Mouse (Mus musculus) midbrain, embryonic 13.5 days (tissue): Measurements from ENCODE around the gene Ruvbl1. TPM values are rescaled to one million over a fixed set of nuclear protein-coding genes. Genes with fewer than 3 reads are reported as not detected.

Experiments used
- ATAC-seq: fragments of 200-750 bp; cut with Nextera tagmentation; 2 replicates; pipeline ENCODE4 v1.8.0; 2017; ENCODE audit warnings: mild to moderate bottlenecking, moderate TSS enrichment, moderate library complexity
- H3K27ac ChIP-seq: fragments of 300-500 bp; sonication (generic); 2 replicates; pipeline ENCODE4 v1.5.1; 2015; ENCODE audit warnings: inconsistent platforms, mild to moderate bottlenecking, moderate library complexity
- H3K27me3 ChIP-seq: fragments of 300-500 bp; sonication (generic); 2 replicates; pipeline ENCODE4 v1.6.1; 2015; ENCODE audit warnings: mild to moderate bottlenecking, inconsistent platforms
- H3K36me3 ChIP-seq: fragments of 300-500 bp; sonication (generic); 2 replicates; pipeline ENCODE4 v1.6.1; 2015; ENCODE audit warnings: mild to moderate bottlenecking, inconsistent platforms
- H3K4me1 ChIP-seq: fragments of 300-500 bp; sonication (generic); replicated peaks from 2 replicates; pipeline ENCODE4 v1.6.1; 2015; ENCODE audit warnings: inconsistent platforms
- H3K4me2 ChIP-seq: fragments of 300-500 bp; sonication (generic); replicated peaks from 2 replicates; pipeline ENCODE4 v1.6.1; 2015; ENCODE audit warnings: moderate library complexity, mild to moderate bottlenecking, inconsistent platforms
- H3K4me3 ChIP-seq: fragments of 300-500 bp; sonication (generic); replicated peaks from 2 replicates; pipeline ENCODE4 v1.5.1; 2015; ENCODE audit warnings: mild to moderate bottlenecking, inconsistent platforms
- H3K9ac ChIP-seq: fragments of 300-500 bp; sonication (generic); replicated peaks from 2 replicates; pipeline ENCODE4 v1.6.1; 2015; ENCODE audit warnings: mild to moderate bottlenecking, inconsistent platforms
- H3K9me3 ChIP-seq: fragments of 300-500 bp; sonication (generic); 2 replicates; pipeline ENCODE4 v1.6.1; 2016; ENCODE audit warnings: mild to moderate bottlenecking, inconsistent platforms
- WGBS: fragments of 180-500 bp; shearing (Covaris S2); methylation state at CpG from one replicate; pipeline ENCODE4 v1.1.7; 2015; 5-methylcytosine and 5-hydroxymethylcytosine counted together
- polyA plus RNA-seq: library from polyadenylated mRNA; unstranded; fragments of >200 nt; fragmentation: Nextera tagmentation; extraction: Ambion mirVana; gene quantifications from 2 replicates; pipeline ENCODE4 v1.2.1, GENCODE M21; 2015

Gene Ruvbl1
- 111 and 112 TPM in 2 replicates for polyA plus RNA-seq

DNA sequence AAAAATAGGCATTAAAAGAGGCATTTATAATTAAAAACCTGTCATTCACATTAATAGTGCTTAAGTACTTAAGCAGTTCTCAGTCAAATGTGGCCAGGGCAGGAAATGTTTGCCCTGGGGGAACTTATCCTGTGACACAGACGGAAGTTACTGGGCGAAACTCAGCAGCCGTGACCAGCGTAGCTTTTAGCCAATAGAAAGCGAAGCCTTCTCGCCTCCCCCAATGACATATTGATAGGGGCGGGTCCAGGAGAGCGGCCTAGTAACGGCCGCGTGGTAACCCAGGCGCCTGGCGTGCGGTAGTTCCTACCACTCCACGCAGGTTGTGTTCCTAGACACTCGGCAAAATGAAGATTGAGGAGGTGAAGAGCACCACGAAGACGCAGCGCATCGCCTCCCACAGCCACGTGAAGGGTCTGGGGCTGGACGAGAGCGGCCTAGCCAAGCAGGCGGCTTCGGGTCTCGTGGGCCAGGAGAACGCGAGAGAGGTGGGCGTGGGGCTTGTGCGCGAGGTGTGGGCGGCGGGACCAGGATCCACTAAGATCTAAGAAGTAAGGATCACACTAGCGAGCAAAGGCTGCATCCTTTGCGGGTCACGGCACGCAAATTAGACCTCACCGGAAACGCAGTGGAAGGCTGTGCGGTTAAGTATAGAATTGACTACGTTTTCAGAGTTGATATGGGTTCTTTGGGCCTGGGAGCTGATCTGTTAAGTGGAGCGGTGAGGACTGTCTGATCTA, at the start of gene Ruvbl1:
Ruvbl1 (plus strand) TSS at position 229 of the 740 bp plus-strand sequence.
- peak; percentile 100 for ATAC-seq
- Histone ChIP-seq H3K36me3 (peaks cover 26% of the 10 kb centered on the region), H3K27me3 (no peaks in the 10 kb centered on the region), H3K4me3 (peak within 1 kb of the TSS; percentile 76), H3K4me2 (peak within 1 kb of the TSS; percentile 87), H3K9ac (peak within 1 kb of the TSS; percentile 78), H3K9me3 (no peaks in the 10 kb centered on the region), H3K27ac (no peak within 1 kb of the TSS), H3K4me1 (peaks cover 16% of the 10 kb centered on the region)
- under 1% methylated on average over 42 of the region's 42 CpGs for WGBS

DNA sequence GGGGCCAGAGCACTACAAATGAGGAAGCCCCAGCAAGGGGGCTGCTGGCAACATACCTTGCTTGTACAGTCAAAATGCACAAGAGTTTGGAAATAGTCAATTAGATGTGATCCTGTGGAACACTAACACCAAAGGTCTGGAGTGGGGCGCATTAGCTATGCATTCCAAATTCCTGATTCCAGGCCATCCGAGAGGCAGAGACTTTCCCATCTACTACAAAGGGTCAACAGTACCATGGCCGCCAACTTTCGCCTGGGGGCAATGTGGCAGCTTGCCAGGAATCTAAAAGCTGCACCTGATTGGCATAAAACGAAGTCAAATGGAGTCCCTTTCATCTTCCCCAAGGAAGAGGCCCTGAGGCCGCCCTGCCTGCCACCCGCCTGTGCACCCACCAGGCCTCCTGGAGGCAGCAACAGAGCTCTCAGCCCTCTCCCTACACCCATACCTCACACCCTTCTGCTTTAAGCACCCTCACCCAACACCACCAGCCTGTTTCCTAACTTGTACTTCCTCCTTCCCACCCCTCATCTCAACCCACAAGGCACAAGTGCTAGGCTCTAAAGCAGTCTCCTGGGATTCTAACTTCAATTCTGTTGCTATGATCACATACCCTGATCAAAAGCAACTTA, 49.0 kb upstream of the Ruvbl1 start:
- Histone ChIP-seq H3K4me2 (no peak overlapping the region), H3K27ac (no peak overlapping the region), H3K27me3 (no peaks in the 10 kb centered on the region), H3K36me3 (no peaks in the 10 kb centered on the region), H3K4me3 (no peak overlapping the region), H3K9ac (no peak overlapping the region), H3K9me3 (no peaks in the 10 kb centered on the region), H3K4me1 (peaks cover 9% of the 10 kb centered on the region)
- peak; percentile 66 for ATAC-seq
- WGBS: 51% methylated on average over 7 of the region's 7 CpGs

DNA sequence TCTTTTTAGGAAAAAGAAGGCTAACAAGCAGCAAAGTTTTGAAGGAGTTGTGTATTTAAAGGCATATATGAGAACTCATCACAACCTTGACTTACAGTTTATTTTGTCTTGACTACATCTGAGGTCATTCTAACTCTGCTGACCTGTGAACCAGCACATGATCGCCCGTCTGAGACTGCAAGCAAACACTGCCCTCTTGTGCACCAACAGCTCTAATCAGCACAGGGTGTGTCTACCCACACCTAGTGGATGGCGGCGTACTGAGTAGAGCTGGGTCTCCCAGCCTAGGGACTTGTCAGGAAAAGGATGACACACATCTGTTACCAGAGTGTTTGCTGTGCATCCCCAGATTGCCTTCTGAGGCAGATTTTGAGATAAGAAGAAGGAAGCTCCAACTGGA, 34.0 kb upstream of the Ruvbl1 start:
- ATAC-seq: peak; percentile 55; the same call in 1 of the 2 replicates
- Histone ChIP-seq H3K4me2 (no peak overlapping the region), H3K27me3 (peaks cover 4% of the 10 kb centered on the region; the same call in 1 of the 2 replicates), H3K27ac (no peak overlapping the region), H3K36me3 (0 out of 2 replicates have a peak, but pooled peaks cover 5% of the 10 kb centered on the region), H3K9ac (no peak overlapping the region), H3K4me1 (peaks cover 9% of the 10 kb centered on the region), H3K9me3 (no peaks in the 10 kb centered on the region), H3K4me3 (no peak overlapping the region)
- 41% methylated on average over 4 of the region's 4 CpGs for WGBS

DNA sequence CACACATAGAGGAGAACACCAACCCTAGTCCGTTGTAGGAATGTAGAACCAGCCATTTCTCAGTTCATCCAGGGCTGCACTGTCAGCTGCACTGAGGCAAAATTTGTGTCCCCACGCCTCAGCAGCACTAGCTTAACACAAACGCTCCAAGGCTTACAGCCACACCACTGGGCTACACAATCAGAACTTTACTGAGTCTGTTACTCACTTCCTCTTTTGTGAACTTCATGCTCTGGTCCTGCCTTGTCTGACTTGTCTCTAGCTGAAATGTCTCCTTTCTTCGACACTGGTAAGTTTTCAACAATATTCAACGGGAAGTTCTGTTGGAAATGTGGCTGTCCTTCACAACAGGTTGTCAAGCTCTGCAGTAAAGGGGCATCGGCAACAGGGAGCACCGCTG, 29.6 kb upstream of the Ruvbl1 start:
- Histone ChIP-seq H3K4me2 (no peak overlapping the region), H3K27ac (no peak overlapping the region), H3K9ac (no peak overlapping the region), H3K4me1 (peaks cover 9% of the 10 kb centered on the region), H3K4me3 (no peak overlapping the region), H3K36me3 (0 out of 2 replicates have a peak, but pooled peaks cover 5% of the 10 kb centered on the region), H3K27me3 (0 out of 2 replicates have a peak, but pooled peaks cover 4% of the 10 kb centered on the region), H3K9me3 (no peaks in the 10 kb centered on the region)
- ATAC-seq: no peak
- 94% methylated on average over 7 of the region's 7 CpGs for WGBS

DNA sequence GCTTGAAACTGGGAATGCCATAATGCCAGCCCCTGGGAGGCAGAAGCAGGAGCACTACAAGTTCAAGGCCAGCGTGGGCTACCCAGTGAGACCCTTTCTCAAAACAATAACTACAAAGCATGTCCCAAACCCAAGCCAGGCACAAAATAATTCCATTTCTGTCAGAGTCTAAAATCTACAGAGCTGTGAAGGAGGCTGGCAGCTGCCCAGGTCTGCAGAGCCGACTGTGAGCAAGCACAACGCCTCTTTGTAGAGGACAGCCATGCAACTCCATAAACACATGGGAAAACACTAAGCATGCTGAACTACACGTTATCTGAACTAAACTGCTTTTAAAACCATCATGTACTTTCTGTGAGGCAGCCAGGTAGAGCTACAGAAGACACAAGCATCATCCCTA, 26.2 kb upstream of the Ruvbl1 start:
- H3K27me3 ChIP-seq: no peaks in the 10 kb centered on the region
- 0 out of 2 replicates have a peak, but pooled peaks cover 5% of the 10 kb centered on the region for H3K36me3 ChIP-seq
- no peak overlapping the region for H3K27ac ChIP-seq
- peaks cover 2% of the 10 kb centered on the region for H3K4me1 ChIP-seq
- H3K9me3 ChIP-seq: no peaks in the 10 kb centered on the region
- no peak for ATAC-seq
- 88% methylated on average over 4 of the region's 4 CpGs for WGBS
- H3K4me3 ChIP-seq: no peak overlapping the region
- H3K4me2 ChIP-seq: no peak overlapping the region
- no peak overlapping the region for H3K9ac ChIP-seq

DNA sequence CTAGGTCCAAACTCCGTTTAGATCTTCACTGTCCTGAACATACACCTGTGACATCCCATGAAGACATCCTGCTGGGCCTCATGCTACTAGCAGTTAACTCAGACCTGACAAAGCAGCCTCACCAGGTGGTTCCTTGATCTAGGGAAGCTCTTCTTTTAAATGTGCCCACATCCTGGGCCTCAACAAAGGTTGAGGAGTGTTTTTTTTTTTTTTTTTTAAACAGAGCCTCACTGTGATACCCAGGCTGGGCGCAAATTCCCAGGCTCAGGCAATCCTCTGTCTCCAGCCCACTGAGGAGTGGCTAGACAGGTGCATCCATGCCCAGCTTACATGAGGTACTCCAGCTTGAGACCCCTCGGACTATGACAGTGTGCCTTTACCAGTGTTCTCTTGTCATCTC, 22.7 kb upstream of the Ruvbl1 start:
- no peaks in the 10 kb centered on the region for H3K9me3 ChIP-seq
- H3K9ac ChIP-seq: no peak overlapping the region
- H3K4me2 ChIP-seq: no peak overlapping the region
- ATAC-seq: no peak
- H3K4me3 ChIP-seq: no peak overlapping the region
- no peaks in the 10 kb centered on the region for H3K27me3 ChIP-seq
- H3K27ac ChIP-seq: no peak overlapping the region
- H3K36me3 ChIP-seq: no peaks in the 10 kb centered on the region
- 82% methylated on average over 3 of the region's 3 CpGs for WGBS
- peaks cover 16% of the 10 kb centered on the region for H3K4me1 ChIP-seq

DNA sequence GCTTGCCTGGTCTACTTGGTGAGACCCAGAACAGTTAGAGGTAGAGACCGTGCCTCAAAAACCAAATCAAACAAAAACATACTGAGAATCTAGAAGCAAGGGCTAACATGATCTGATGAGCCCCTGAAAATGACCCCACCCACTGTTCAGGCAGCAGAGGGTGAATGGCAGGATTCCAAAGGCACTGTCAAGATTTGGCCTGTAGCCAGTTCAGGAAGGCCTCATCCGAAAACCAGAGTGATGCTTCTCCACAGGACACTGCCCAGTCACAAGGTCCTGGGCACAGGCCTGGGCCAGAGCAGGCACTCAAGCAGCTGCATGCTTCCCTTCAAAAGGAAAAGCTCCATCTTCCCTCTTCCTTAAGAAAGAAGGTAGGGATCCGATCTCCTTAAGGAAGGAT, 21.8 kb upstream of the Ruvbl1 start:
- Histone ChIP-seq H3K27me3 (peaks cover 4% of the 10 kb centered on the region; the same call in 1 of the 2 replicates), H3K4me2 (no peak overlapping the region), H3K4me1 (peaks cover 18% of the 10 kb centered on the region), H3K4me3 (no peak overlapping the region), H3K9me3 (no peaks in the 10 kb centered on the region), H3K9ac (no peak overlapping the region), H3K36me3 (no peaks in the 10 kb centered on the region), H3K27ac (no peak overlapping the region)
- no peak for ATAC-seq
- 79% methylated on average over 3 of the region's 3 CpGs for WGBS

DNA sequence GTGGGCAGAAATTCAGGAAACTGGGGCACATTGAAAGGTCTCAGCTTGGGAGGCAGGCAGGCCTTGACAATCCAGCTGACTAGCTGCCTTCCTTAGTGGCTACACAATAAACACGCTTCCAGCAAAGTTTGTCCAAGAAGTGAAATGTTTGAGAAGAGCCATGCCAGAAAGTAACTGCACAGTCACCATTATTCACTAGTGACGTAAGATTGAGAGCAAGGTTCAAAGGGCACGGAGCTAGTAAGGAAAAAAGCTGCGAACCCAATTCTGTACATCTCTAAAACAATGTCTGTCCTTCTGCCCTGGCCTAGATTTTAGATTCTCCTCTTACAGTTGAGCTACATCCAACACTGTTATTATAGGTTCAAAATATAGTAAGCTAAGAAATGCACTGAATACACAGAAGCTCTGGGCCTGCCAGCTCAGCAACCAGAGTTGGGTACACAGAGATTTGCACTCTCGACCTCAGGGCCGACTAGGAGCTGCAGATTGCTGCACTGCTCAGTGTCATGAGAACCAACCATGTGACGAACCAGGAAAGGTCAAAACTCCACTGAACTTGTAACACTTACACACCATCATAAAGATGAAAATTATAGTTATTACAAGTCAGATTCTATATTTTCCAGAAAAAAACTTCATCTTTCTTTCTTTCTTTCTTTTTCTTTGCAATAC, 21.0 kb upstream of the Ruvbl1 start:
- WGBS: 85% methylated on average over 7 of the region's 7 CpGs

DNA sequence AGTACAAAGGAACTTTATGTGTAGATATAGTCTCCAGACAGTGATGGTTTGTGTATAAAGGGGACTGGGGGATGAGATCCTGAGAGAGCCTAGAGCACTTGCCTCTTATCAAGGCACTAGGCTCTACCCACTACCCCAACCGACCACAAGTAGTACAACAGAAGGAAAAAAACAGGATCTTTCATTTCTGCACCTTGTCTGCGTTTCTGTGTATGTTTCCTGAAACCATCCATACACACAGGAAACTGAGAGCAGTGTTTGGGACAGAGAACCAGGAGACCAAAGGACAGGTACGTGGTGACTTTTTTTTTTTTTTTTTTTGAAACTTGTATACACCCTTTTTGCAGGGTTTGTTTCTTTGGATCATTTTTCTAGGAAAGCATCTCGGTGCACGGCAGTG, 19.5 kb upstream of the Ruvbl1 start:
- Histone ChIP-seq H3K4me2 (peak overlapping the region; percentile 80), H3K9ac (peak overlapping the region; percentile 92), H3K36me3 (no peaks in the 10 kb centered on the region), H3K27me3 (peaks cover 11% of the 10 kb centered on the region; the same call in 1 of the 2 replicates), H3K27ac (no peak overlapping the region), H3K4me1 (peaks cover 18% of the 10 kb centered on the region), H3K9me3 (no peaks in the 10 kb centered on the region), H3K4me3 (peak overlapping the region; percentile 77)
- 14% methylated on average over 5 of the region's 5 CpGs for WGBS
- no peak for ATAC-seq

More for the DNA sequence above, 21.0 kb upstream of the Ruvbl1 start:
- Histone ChIP-seq H3K27ac (no peak overlapping the region), H3K36me3 (no peaks in the 10 kb centered on the region), H3K4me1 (peaks cover 18% of the 10 kb centered on the region), H3K9ac (no peak overlapping the region), H3K9me3 (no peaks in the 10 kb centered on the region), H3K4me3 (no peak overlapping the region), H3K4me2 (no peak overlapping the region), H3K27me3 (peaks cover 7% of the 10 kb centered on the region; the same call in 1 of the 2 replicates)
- ATAC-seq: no peak

DNA sequence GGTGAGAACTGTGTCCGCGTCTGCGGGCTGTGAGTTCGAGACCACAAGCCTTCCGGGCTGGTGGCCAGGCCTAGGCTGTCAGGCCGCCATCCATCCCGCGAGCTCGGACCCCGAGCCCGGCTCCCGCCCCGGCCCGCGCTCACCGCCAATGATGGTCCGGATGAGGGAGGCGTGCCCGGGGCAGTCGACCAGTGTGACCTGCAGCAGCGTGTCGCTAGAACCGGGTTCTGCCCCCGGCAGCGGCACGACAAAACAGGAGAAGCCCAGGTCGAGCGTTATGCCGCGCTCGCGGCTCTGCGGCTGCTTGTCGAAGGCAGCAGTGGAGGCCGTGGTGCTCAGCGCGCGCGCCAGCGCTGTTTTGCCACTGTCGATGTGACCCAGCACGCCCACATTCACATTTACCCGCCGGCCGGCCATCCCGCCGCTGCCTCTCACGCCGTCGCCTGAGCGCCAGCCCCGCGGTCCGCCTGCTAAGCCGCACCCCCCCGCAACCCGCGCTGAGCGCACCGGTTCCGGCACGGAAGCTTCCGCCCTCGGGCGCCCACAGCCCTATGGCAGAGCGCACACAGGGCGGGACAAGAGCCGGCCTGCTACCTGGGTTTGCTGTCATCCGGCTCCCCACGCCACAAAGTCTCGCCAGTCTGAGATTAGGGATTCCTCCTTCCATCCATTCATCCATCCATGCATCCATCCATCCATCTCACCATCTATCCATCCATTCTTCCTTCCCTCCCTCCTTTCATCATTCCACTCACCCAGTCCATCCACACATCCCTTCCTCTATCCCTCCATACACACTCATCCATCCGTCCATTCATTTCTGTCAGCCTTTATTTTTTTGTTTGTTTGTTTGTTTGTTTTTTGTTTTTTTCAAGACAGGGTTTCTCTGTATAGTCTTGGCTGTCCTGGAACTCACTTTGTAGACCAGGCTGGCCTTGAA, 18.9 kb upstream of the Ruvbl1 start, which contains the start of gene Eefsec:
Eefsec (minus strand) TSS at position 477 of the 940 bp plus-strand sequence.
- Histone ChIP-seq H3K27me3 (peaks cover 11% of the 10 kb centered on the region; the same call in 1 of the 2 replicates), H3K4me2 (peak within 1 kb of the TSS; percentile 80), H3K4me3 (peak within 1 kb of the TSS; percentile 77), H3K4me1 (peaks cover 18% of the 10 kb centered on the region), H3K36me3 (no peaks in the 10 kb centered on the region), H3K9me3 (no peaks in the 10 kb centered on the region), H3K9ac (peak within 1 kb of the TSS; percentile 92), H3K27ac (peak within 1 kb of the TSS; percentile 63)
- WGBS: 1% methylated on average over 64 of the region's 72 CpGs
- peak; percentile 97 for ATAC-seq

DNA sequence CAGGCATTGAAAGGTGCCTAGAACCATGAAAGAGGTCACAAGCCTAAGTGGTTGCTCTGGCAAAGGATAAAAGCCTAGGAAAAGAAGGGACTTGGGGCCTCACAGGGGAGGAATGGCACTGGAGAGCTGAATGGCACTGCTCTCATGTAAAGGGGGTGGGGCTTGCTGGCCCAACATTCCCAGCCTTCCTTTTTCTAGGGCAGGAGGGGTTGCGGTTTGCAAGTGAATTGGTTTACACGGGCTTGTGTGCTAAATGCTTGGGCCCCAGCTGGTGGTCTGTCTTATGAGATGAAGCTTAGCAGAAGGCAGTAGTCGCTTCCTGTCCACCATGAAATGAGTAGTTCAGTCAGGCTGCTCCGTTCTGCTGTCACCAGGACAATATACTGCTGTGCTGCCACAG, 17.8 kb upstream of the Ruvbl1 start:
- H3K36me3 ChIP-seq: no peaks in the 10 kb centered on the region
- no peak overlapping the region for H3K27ac ChIP-seq
- no peak overlapping the region for H3K4me2 ChIP-seq
- no peak overlapping the region for H3K4me3 ChIP-seq
- peaks cover 18% of the 10 kb centered on the region for H3K4me1 ChIP-seq
- 19% methylated on average over 4 of the region's 4 CpGs for WGBS
- H3K27me3 ChIP-seq: peaks cover 17% of the 10 kb centered on the region; the same call in 1 of the 2 replicates
- H3K9ac ChIP-seq: no peak overlapping the region
- H3K9me3 ChIP-seq: no peaks in the 10 kb centered on the region
- ATAC-seq: no peak; the same call in 1 of the 2 replicates
